Mouse (Mus musculus) macrophage (primary cell): ENCODE measurements at regions not wholly inside any gene's neighbourhood (a gene's known extent, or its start where the extent isn't known, plus 50 kb on each side); places are given as distances from the start of the nearest gene placed in this dataset.

Source experiments
- H3K27ac ChIP-seq: fragments of 350-480 bp; formaldehyde crosslinking; 2 replicates; pipeline ENCODE4 v1.9.0; 2021
- H3K36me3 ChIP-seq: fragments of 350-480 bp; formaldehyde crosslinking; 2 replicates; pipeline ENCODE4 v1.9.0; 2021; ENCODE audit errors: inconsistent target
- H3K4me3 ChIP-seq: fragments of 350-480 bp; formaldehyde crosslinking; 2 replicates; pipeline ENCODE4 v1.9.0; 2021; ENCODE audit errors: inconsistent target
- H3K79me2 ChIP-seq: fragments of 350-480 bp; formaldehyde crosslinking; 2 replicates; pipeline ENCODE4 v1.9.0; 2021; ENCODE audit errors: inconsistent target
- WGBS: methylation state at CpG from one replicate; pipeline ENCODE4 v1.1.7; 2026; ENCODE audit warnings: inconsistent platforms; ENCODE audit not compliant: missing documents; 5-methylcytosine and 5-hydroxymethylcytosine counted together

GRCm38 (mm10) chr15:88473221-88473620, 126.9 kb upstream of the Zdhhc25 start:
- WGBS: 77% methylated on average over 5 of the region's 5 CpGs
- Histone ChIP-seq H3K79me2 (no peaks in the 10 kb centered on the region), H3K27ac (no peak overlapping the region), H3K36me3 (no peaks in the 10 kb centered on the region), H3K4me3 (no peak overlapping the region)

- WGBS: 87% methylated on average over 6 of the region's 6 CpGs
- H3K4me3 ChIP-seq: no peak overlapping the region
- H3K27ac ChIP-seq: no peak overlapping the region
These were observed 116.6 kb upstream of the Zdhhc25 start for GRCm38 (mm10) chr15:88483471-88483870.

GRCm38 (mm10) chr15:88489715-88490114, 110.4 kb upstream of the Zdhhc25 start:
- H3K4me3 ChIP-seq: no peak overlapping the region
- WGBS: 94% methylated on average over 7 of the region's 7 CpGs
- H3K27ac ChIP-seq: peak overlapping the region; percentile 85
- H3K36me3 ChIP-seq: no peaks in the 10 kb centered on the region
- H3K79me2 ChIP-seq: no peaks in the 10 kb centered on the region

More at GRCm38 (mm10) chr15:88483471-88483870, 116.6 kb upstream of the Zdhhc25 start:
- H3K79me2 ChIP-seq: no peaks in the 10 kb centered on the region
- no peaks in the 10 kb centered on the region for H3K36me3 ChIP-seq

DNA sequence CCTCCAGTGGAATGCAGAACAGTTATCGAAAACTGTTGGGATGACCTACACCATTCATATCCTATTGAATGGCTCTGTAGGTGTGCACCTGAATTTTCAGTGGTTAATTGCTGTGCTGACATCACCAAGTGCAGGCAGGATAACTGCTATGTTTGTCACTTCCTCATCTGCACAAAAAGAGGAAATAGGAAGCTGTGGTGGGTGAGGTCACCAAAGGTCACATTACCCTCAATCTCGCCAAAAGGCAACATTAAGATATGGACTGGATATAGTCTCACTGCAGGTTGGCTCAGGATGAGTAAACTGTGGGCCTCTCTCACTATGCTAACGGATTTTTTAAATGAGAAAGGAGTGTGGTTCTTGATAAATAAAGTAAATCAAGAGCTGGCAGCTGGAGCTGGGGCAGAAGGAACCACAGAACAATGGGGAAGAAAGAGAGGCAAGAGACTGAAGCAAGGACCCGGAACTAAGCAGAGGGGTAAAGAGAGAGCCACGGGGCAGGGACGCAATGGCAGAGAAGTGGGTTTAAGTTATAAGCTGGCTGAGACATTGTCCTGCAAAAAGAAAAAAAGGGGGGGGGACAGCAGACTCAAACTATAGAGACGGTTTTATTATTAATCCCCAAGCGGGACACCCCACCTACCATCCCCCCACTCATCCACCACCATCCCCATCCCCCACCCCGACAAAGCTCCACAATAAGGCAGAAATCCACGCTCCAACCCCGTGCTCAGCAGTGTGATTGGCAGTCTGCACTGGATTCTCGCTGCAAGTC, 109.6 kb upstream of the Zdhhc25 start:
- no peaks in the 10 kb centered on the region for H3K36me3 ChIP-seq
- H3K4me3 ChIP-seq: no peak overlapping the region
- H3K27ac ChIP-seq: peak overlapping the region; percentile 85
- H3K79me2 ChIP-seq: no peaks in the 10 kb centered on the region
- 36% methylated on average over 12 of the region's 12 CpGs for WGBS

- Histone ChIP-seq H3K36me3 (no peaks in the 10 kb centered on the region), H3K79me2 (no peaks in the 10 kb centered on the region), H3K4me3 (no peak overlapping the region), H3K27ac (peak overlapping the region; percentile 85)
- 78% methylated on average over 5 of the region's 5 CpGs for WGBS
These were observed 109.1 kb upstream of the Zdhhc25 start for GRCm38 (mm10) chr15:88491091-88491366.

DNA sequence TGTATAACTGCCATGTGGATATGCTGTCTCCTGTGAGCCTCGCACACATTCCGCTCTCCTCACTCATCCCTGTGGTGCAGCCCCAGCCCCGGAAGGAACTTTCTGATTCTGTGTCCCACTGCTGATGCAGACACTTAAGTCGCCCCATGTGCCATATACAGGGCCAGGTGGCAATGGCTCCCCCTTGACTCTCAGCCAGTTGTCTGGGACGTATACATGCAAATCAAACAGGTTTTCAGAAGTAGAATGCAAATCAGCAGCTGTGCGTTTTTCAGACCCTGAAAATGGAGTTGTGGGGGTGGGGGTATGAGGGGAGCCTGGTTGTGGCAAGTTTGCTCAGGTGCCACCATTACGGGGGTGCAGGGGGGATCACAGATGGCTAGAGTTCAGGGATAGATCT, 102.1 kb upstream of the Zdhhc25 start:
- H3K36me3 ChIP-seq: no peaks in the 10 kb centered on the region
- H3K4me3 ChIP-seq: no peak overlapping the region
- no peak overlapping the region for H3K27ac ChIP-seq
- WGBS: 91% methylated on average over 7 of the region's 7 CpGs
- H3K79me2 ChIP-seq: no peaks in the 10 kb centered on the region

- Histone ChIP-seq H3K79me2 (no peaks in the 10 kb centered on the region), H3K27ac (no peak overlapping the region), H3K36me3 (no peaks in the 10 kb centered on the region), H3K4me3 (no peak overlapping the region)
- 94% methylated on average over 2 of the region's 2 CpGs for WGBS
These were observed 97.8 kb upstream of the Zdhhc25 start for GRCm38 (mm10) chr15:88502311-88502710.

GRCm38 (mm10) chr15:88503896-88504295, 96.2 kb upstream of the Zdhhc25 start:
- Histone ChIP-seq H3K4me3 (no peak overlapping the region), H3K27ac (no peak overlapping the region), H3K36me3 (no peaks in the 10 kb centered on the region), H3K79me2 (no peaks in the 10 kb centered on the region)
- WGBS: 94% methylated on average over 7 of the region's 7 CpGs

- H3K79me2 ChIP-seq: no peaks in the 10 kb centered on the region
- H3K27ac ChIP-seq: no peak overlapping the region
- no peak overlapping the region for H3K4me3 ChIP-seq
- no peaks in the 10 kb centered on the region for H3K36me3 ChIP-seq
- WGBS: 87% methylated on average over 13 of the region's 13 CpGs
These were observed 94.5 kb upstream of the Zdhhc25 start for GRCm38 (mm10) chr15:88505491-88506119.

GRCm38 (mm10) chr15:88507886-88508285, 92.2 kb upstream of the Zdhhc25 start:
- WGBS: 80% methylated on average over 2 of the region's 2 CpGs
- Histone ChIP-seq H3K79me2 (no peaks in the 10 kb centered on the region), H3K36me3 (no peaks in the 10 kb centered on the region), H3K27ac (no peak overlapping the region), H3K4me3 (no peak overlapping the region)

- Histone ChIP-seq H3K79me2 (no peaks in the 10 kb centered on the region), H3K27ac (no peak overlapping the region), H3K4me3 (no peak overlapping the region), H3K36me3 (no peaks in the 10 kb centered on the region)
- WGBS: 63% methylated on average over 6 of the region's 6 CpGs
These were observed 91.1 kb upstream of the Zdhhc25 start for GRCm38 (mm10) chr15:88508971-88509370.

DNA sequence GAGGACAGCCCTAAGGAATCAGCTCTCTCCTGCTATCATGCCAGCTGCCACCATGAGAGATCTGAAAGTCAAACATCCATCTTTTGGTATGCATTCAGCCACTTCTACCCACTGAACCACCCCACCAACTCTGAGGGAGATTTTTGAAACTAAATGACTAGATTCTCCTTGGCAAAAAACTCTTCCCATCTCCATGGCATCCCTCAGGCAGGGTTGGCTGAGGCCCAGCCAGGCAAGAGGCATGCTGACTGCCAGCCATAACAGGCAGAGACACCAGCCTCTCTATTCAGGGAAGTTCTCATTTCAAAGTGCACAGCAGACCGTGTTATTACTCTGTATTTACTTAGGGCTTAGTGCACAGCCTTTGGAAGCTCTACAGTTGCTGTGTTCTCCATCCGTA, 90.5 kb upstream of the Zdhhc25 start:
- no peak overlapping the region for H3K27ac ChIP-seq
- H3K4me3 ChIP-seq: no peak overlapping the region
- WGBS: 93% methylated on average over 2 of the region's 2 CpGs
- H3K79me2 ChIP-seq: no peaks in the 10 kb centered on the region
- H3K36me3 ChIP-seq: no peaks in the 10 kb centered on the region

DNA sequence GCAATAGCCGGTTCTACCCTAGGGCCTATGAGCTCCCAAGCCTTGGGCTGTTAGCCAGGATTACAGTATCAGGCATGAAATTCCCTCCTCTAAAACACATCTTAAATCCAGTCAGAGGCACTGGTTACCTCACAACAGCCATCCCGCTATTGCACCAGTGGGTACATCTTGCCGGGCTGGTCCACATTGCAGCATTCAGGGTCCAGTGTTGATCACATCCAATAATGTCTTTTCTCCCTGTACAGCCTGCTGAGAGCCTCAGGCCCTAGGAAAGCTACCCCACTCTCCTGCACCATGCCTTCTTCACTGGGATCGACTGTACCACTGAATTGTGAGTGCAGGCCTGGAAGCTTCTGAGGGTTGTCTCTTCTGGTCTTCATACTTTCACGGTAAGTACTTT, 86.0 kb upstream of the Zdhhc25 start:
- WGBS: 96% methylated on average over 5 of the region's 5 CpGs
- Histone ChIP-seq H3K27ac (no peak overlapping the region), H3K36me3 (no peaks in the 10 kb centered on the region), H3K4me3 (no peak overlapping the region), H3K79me2 (no peaks in the 10 kb centered on the region)

- no peaks in the 10 kb centered on the region for H3K36me3 ChIP-seq
- H3K79me2 ChIP-seq: no peaks in the 10 kb centered on the region
- H3K4me3 ChIP-seq: no peak overlapping the region
- H3K27ac ChIP-seq: no peak overlapping the region
- 86% methylated on average over 1 of the region's 1 CpGs for WGBS
These were observed 68.9 kb upstream of the Zdhhc25 start for GRCm38 (mm10) chr15:88531218-88531617.

DNA sequence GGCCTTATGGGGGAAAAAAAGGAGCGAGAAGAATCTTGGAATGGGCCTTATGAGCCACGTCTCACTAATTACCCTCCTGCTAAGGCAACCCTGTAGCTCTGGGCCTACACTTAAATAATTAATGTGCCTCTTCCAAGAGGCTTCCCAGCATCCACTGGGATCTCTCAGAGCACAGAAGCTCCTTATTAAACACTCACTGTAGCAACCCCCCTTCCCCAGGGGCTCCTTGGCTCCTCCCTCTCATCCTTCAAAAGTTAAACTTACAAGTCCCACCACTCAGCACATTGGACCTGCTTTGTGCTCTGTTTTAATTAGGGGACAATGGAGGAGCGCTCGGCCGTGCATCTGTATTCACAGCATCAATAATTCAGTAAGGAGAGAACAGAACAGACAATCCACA, 68.1 kb upstream of the Zdhhc25 start:
- Histone ChIP-seq H3K27ac (no peak overlapping the region), H3K36me3 (no peaks in the 10 kb centered on the region)
- WGBS: 87% methylated on average over 5 of the region's 5 CpGs

DNA sequence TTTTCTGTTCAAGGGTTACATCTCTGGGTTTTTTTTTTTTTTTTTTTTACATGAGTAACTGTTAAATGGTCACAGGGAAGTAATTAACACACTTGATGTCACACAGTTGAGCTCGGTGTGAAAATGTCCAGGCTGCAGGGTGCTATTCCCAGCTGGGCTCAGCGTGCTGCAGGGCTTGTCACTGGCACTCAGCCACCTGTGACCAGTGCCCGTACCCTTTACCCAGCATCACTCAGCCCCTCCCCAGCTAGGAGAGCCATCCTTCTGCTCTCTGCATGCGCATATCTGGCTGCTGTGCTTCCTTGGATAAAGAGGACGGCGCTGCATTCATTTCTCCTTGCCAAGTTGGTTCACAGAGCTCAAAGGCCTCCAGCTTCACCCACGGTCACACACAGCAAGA, 66.7 kb upstream of the Zdhhc25 start:
- WGBS: 80% methylated on average over 7 of the region's 7 CpGs
- no peak overlapping the region for H3K4me3 ChIP-seq
- H3K36me3 ChIP-seq: no peaks in the 10 kb centered on the region
- H3K79me2 ChIP-seq: no peaks in the 10 kb centered on the region
- H3K27ac ChIP-seq: no peak overlapping the region

More for the DNA sequence above, 68.1 kb upstream of the Zdhhc25 start:
- Histone ChIP-seq H3K4me3 (no peak overlapping the region), H3K79me2 (no peaks in the 10 kb centered on the region)
